16 mouse cellular contexts compared by ENCODE assay signal in the genomic region with DNA sequence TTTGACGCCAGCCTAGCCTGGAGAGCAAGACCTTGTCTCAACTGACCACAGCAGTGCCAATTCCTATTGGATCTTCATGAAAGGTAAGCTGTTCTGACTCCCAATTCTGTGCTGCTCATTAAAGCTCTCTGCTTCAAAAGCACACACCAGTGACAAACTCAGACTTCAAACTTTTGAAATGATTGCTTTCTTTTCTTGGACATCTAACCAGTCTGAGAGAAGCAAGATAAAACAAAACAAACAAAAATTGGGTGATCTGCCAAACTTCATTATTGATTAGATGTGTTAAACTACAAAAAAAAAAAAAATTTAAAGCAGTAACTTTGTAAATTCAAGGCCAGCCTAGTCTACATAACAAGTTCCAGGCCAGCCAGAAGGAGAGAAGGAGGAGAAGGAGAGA.
"Had no signal": no experiment of that assay in that cellular context is flagged by ENCODE, and none has a peak within 500 bp of the region (broad histone marks: within the 10 kb centered on the region; RNA-seq: fewer than 3 reads in every experiment).

No protein-coding gene starts in this region.

- H3K36me3 ChIP-seq: neural tube, embryonic 13.5 days; neural tube, embryonic 15.5 days; stomach, embryonic 15.5 days had no signal

- H3K4me3 ChIP-seq: neural tube, embryonic 13.5 days; neural tube, embryonic 15.5 days; stomach, embryonic 15.5 days had no signal

- H3K9me3 ChIP-seq: neural tube, embryonic 13.5 days; neural tube, embryonic 15.5 days; stomach, embryonic 15.5 days had no signal

- H3K9ac ChIP-seq: neural tube, embryonic 13.5 days; neural tube, embryonic 15.5 days; stomach, embryonic 15.5 days had no signal

- H3K27ac ChIP-seq: neural tube, embryonic 13.5 days; neural tube, embryonic 15.5 days; stomach, embryonic 15.5 days; stomach, postnatal 0 days had no signal

- DNase-seq: retina, postnatal 1 day; right cerebral cortex, adult 18-20 months; right cerebral cortex, postnatal 14 days; right cerebral cortex, postnatal 25 days; right cerebral cortex, postnatal 4 days; spleen, adult 18-20 months; thymus, adult 18-20 months; thymus, adult 2 months; thymus, postnatal 14 days; thymus, postnatal 25 days; thymus, postnatal 36 days; thymus, postnatal 4 days had no signal

- H3K27me3 ChIP-seq: neural tube, embryonic 13.5 days; neural tube, embryonic 15.5 days; stomach, embryonic 15.5 days had no signal

- H3K4me2 ChIP-seq: neural tube, embryonic 13.5 days; neural tube, embryonic 15.5 days; stomach, embryonic 15.5 days had no signal
